Mouse (Mus musculus) midbrain, postnatal 0 days (tissue): ENCODE results near the gene Rbpj. TPM values are rescaled to one million over a fixed set of nuclear protein-coding genes. Genes with fewer than 3 reads are reported as not detected.

Experiments
- ATAC-seq: fragments of 200-750 bp; cut with Nextera tagmentation; 2 replicates; pipeline ENCODE4 v1.8.0; 2017; ENCODE audit warnings: moderate number of reproducible peaks, mild to moderate bottlenecking, moderate TSS enrichment, moderate library complexity; ENCODE audit not compliant: low FRiP score
- DNase-seq: peaks from one replicate; pipeline ENCODE4 v3.0.0-alpha.2; 2015; ENCODE audit warnings: low spot score
- H3K27ac ChIP-seq: fragments of 300-500 bp; sonication (generic); 2 replicates; pipeline ENCODE4 v1.5.1; 2014; ENCODE audit warnings: low read depth, mild to moderate bottlenecking, low read length, mixed read lengths
- H3K27me3 ChIP-seq: fragments of 300-500 bp; sonication (generic); 2 replicates; pipeline ENCODE4 v1.6.1; 2014; ENCODE audit warnings: low read length, control low read depth, mixed read lengths; ENCODE audit not compliant: insufficient read depth
- H3K36me3 ChIP-seq: fragments of 300-500 bp; sonication (generic); 2 replicates; pipeline ENCODE4 v1.6.1; 2014; ENCODE audit warnings: low read length, control low read depth, mixed read lengths; ENCODE audit not compliant: insufficient read depth
- H3K4me1 ChIP-seq: fragments of 300-500 bp; sonication (generic); 2 replicates; pipeline ENCODE4 v1.6.1; 2014; ENCODE audit warnings: mild to moderate bottlenecking, control low read depth, antibody characterized with exemption, low read length, mixed read lengths; ENCODE audit not compliant: insufficient read depth
- H3K4me2 ChIP-seq: fragments of 300-500 bp; sonication (generic); 2 replicates; pipeline ENCODE4 v1.6.1; 2014; ENCODE audit warnings: low read depth, mild to moderate bottlenecking, low read length, mixed read lengths; ENCODE audit not compliant: poor library complexity, severe bottlenecking
- H3K4me3 ChIP-seq: fragments of 300-500 bp; sonication (generic); 2 replicates; pipeline ENCODE4 v1.5.1; 2014; ENCODE audit warnings: low read depth, mild to moderate bottlenecking, low read length, moderate library complexity
- H3K9ac ChIP-seq: fragments of 300-500 bp; sonication (generic); replicated peaks from 2 replicates; pipeline ENCODE4 v1.6.1; 2014; ENCODE audit warnings: mild to moderate bottlenecking, low read length, moderate library complexity, mixed read lengths; ENCODE audit not compliant: poor library complexity, severe bottlenecking
- H3K9me3 ChIP-seq: fragments of 300-500 bp; sonication (generic); 2 replicates; pipeline ENCODE4 v1.6.1; 2016; ENCODE audit warnings: low read length, control low read depth
- CTCF ChIP-seq: IDR thresholded peaks from 2 replicates; pipeline ENCODE4 v1.5.1; 2016; ENCODE audit warnings: antibody characterized with exemption, mild to moderate bottlenecking
- WGBS: fragments of 180-500 bp; shearing (Covaris S2); extraction: QIAGEN DNeasy Blood & Tissue Kit; methylation state at CpG from one replicate; pipeline ENCODE4 v1.1.7; 2014; 5-methylcytosine and 5-hydroxymethylcytosine counted together
- polyA plus RNA-seq: library from polyadenylated mRNA; unstranded; fragments of >200 nt; fragmentation: Nextera tagmentation; extraction: Ambion mirVana; gene quantifications from 2 replicates; pipeline ENCODE4 v1.2.1, GENCODE M21; 2015
- total RNA-seq: library from RNA; depleted of rRNA; stranded (reverse); fragments of >200 nt; gene quantifications from 2 replicates; pipeline ENCODE4 v1.2.3, GENCODE M21; 2014

Rbpj gene
- total and polyA plus RNA-seq, 2 experiments from 2014 or later, result 14.8 to 21.0 TPM

DNA sequence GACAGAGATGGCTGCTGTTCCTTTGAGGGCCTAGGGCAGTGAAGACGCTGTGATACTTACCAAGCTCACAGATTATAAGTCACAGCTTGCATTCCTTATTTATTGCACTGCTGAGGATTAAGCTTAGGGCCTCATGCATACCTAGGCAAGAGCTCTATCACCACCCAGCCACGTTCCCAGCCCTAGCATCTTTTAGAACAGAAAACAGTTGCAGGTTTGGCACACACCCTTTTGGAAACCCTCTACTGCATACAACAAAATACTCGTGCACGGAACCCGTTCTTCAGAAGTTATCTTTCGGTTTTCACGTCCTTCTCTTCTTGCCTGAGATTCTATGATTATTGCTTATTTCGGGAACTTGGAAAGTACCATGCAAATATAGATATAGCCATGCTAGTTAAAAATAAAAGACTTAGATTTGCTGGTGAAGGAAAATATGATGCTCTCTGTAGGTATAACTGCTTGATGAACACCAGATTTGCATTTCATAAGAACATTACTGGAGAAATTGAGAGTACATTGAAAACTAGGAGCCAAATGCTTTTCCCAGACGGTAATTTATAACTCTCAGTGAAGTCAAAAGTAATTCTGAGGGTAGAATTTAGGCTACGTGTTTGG lies 111.4 kb downstream of the Rbpj start:
- DNase-seq (no peak), ATAC-seq (no peak)
- TF ChIP-seq CTCF, result no peak
- Histone ChIP-seq H3K4me3 (no peak overlapping the region), H3K9ac (no peak overlapping the region), H3K27me3 (no peaks in the 10 kb centered on the region; the same call in 1 of the 2 replicates), H3K27ac (no peak overlapping the region), H3K9me3 (no peaks in the 10 kb centered on the region), H3K36me3 (no peaks in the 10 kb centered on the region), H3K4me2 (no peak overlapping the region), H3K4me1 (no peaks in the 10 kb centered on the region)
- 81% methylated on average over 10 of the region's 10 CpGs for WGBS

DNA sequence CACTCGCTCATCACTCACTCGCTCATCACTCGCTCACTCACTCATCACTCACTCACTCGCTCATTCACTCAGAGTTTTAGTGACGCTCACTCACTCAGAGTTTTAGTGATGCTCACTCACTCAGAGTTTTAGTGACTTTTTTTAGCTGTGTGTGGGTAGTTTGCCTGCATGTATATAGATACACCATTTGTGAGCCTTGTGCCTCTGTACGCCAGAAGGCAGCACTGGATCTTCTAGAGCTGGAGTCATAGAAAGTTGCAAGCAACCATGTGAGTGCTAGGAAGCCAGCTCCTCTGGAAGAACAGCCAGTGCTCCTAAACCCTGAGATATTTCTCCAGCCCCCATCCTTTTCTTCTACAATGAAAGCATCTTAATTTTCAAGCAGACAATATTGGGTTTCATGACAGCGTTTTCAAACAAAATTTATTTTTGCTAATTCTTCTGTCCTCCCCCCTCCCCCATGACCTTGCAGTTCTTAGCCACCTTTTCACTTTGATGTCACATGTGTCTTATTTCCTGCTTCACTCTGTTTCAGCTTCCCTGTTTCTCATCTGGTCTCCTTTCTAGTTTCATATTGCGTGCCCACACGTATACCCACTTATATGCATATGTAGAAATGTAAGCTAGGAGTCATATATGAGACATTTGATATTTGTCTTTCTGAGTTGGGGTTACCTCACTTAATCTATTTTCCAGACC lies 118.3 kb downstream of the Rbpj start:
- 93% methylated on average over 9 of the region's 9 CpGs for WGBS
- Histone ChIP-seq H3K27me3 (no peaks in the 10 kb centered on the region; the same call in 1 of the 2 replicates), H3K36me3 (no peaks in the 10 kb centered on the region), H3K9me3 (no peaks in the 10 kb centered on the region), H3K4me2 (no peak overlapping the region), H3K4me1 (no peaks in the 10 kb centered on the region), H3K9ac (no peak overlapping the region), H3K27ac (no peak overlapping the region), H3K4me3 (no peak overlapping the region)
- DNase-seq, result no peak
- ATAC-seq, result no peak
- no peak for TF ChIP-seq CTCF

DNA sequence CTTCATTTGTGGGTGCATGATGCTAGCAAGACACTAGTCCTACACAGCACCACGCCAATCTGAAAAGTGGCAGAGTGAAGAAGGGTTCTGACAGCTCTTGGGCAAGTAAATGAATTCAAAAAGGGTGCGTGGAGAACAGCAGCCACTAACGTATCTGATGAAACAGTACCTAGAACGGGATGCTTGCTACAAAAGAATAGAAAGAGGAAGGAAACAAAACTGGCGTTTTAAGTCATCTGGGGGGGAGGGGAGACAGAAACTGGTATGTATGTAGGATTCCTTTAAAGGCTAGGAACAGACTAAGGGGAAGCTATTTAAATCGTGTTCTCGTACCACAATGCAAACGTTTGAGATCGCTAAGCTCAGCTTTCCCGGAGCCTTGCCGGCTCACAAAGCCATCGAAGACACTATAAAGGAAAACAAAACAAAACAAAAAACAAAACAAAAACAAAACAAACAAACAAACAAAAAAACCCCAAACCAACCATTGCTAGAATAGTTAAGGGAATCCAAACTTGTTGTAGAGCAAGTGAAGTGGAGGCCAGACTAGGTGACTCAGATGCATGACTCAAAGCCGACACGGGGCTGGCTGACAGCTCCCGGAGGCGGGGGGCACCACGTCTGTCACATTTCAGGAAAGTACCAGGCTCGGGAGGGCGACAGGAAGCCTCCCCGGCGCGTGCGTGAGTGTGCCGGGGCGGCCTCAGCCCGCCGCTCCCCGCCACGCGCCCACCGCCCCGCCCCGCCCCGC lies 122.6 kb downstream of the Rbpj start:
- H3K27me3 ChIP-seq, result no peaks in the 10 kb centered on the region
- peak overlapping the region; percentile 88 for H3K4me3 ChIP-seq
- peak; percentile 18 for ATAC-seq
- WGBS, result 1% methylated on average over 34 of the region's 34 CpGs
- H3K9me3 ChIP-seq, result no peaks in the 10 kb centered on the region
- H3K4me1 ChIP-seq, result peaks cover 4% of the 10 kb centered on the region; the same call in 1 of the 2 replicates
- DNase-seq, result peak; percentile 30
- peak overlapping the region; percentile 91 for H3K4me2 ChIP-seq
- TF ChIP-seq CTCF, result no peak
- H3K9ac ChIP-seq, result peak overlapping the region; percentile 75
- peak overlapping the region; percentile 95 for H3K27ac ChIP-seq
- H3K36me3 ChIP-seq, result no peaks in the 10 kb centered on the region

DNA sequence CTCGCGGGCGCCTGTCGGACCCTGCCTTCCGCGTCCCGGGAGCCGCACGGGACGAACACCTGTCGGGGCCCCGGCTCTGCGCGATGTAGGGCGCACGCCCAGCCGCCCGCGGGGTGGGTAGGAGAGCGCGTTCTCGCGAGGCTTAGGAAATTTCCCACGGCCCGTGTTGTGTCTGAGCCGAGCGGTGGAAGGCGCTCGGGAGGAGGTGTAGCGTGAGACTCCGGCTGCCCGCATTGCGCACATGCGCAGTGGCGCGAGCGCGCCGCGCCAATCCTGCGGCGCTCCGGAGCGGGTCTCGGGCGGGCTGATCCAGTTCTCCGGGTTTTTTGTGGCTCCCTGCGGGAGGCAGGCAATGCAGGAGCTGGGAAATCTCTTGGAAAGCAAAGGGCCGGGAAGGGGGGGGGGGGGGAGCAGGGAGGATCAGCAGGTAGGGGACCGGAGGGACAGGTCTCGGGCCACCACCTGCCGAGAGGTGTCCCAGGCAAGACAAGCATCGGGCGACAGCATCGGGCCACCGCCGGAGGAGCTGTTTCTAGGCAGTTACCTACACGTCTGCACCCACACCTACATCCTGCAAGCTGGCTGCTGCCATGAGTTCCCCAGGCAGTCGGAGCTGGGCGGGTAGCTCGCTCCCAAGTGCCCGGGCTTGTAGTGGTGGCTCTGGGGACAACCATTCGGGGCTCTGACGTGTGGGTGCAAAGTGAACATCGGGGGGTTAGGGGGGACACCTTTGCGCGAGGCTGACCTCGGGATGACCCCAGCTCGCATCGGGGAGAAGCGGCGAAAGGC lies 123.4 kb downstream of the Rbpj start:
- DNase-seq (peak; percentile 99), ATAC-seq (peak; percentile 90)
- H3K36me3 ChIP-seq, result no peaks in the 10 kb centered on the region
- no peaks in the 10 kb centered on the region for H3K27me3 ChIP-seq
- peak overlapping the region; percentile 91 for H3K4me2 ChIP-seq
- H3K9me3 ChIP-seq, result no peaks in the 10 kb centered on the region
- under 1% methylated on average over 69 of the region's 72 CpGs for WGBS
- no peak; the same call in 1 of the 2 replicates for TF ChIP-seq CTCF
- H3K27ac ChIP-seq, result peak overlapping the region; percentile 95
- H3K4me3 ChIP-seq, result peak overlapping the region; percentile 88
- peaks cover 4% of the 10 kb centered on the region; the same call in 1 of the 2 replicates for H3K4me1 ChIP-seq
- H3K9ac ChIP-seq, result peak overlapping the region; percentile 89

DNA sequence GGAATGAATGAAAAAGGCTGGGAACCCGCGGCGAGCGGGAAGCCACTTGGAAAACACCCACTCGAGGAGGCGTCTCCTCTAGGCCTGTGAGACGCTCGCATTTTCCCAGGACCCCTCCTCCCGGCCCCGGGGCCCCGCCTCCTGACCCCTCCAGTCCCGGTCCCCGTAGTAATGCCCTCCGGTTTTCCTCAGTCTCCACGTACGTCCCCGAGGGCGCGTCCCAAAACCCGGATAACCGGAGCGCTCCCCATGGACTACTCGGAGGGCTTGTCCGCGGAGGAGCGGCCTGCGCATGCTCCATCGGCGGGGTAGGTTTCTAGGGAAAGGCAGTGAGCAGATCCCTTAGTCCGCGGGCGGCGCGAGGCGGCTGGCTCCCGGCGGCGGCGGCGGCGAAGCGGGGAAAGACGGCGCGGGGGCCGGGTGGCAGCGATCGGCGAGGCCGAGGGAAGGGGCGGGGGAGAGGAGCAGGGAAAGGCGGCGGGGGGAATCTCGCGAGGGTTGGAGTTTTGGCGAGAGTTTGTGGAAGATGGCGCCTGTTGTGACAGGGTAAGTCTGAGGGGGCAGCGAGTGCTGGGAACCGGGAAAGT lies 124.3 kb downstream of the Rbpj start:
- peak; percentile 98 for DNase-seq
- peak overlapping the region; percentile 88 for H3K4me3 ChIP-seq
- peak overlapping the region; percentile 91 for H3K4me2 ChIP-seq
- no peaks in the 10 kb centered on the region for H3K27me3 ChIP-seq
- no peaks in the 10 kb centered on the region for H3K9me3 ChIP-seq
- peak overlapping the region; percentile 95 for H3K27ac ChIP-seq
- peak overlapping the region; percentile 89 for H3K9ac ChIP-seq
- H3K36me3 ChIP-seq, result no peaks in the 10 kb centered on the region
- ATAC-seq, result peak; percentile 86
- under 1% methylated on average over 56 of the region's 59 CpGs for WGBS
- H3K4me1 ChIP-seq, result peaks cover 4% of the 10 kb centered on the region; the same call in 1 of the 2 replicates
- TF ChIP-seq CTCF, result no peak
